Mouse (Mus musculus): ENCODE data around the gene Tmem252. TPM values are rescaled to one million over a fixed set of nuclear protein-coding genes. Genes with fewer than 3 reads are reported as not detected.

The Tmem252 gene
- polyA plus RNA-seq, 2 experiments = 0.03 to 0.11 TPM

GRCm38 (mm10) chr19:24688327-24688726 is 14.5 kb downstream of the Tmem252 start:
- no peaks in the 10 kb centered on the region for H3K4me1 ChIP-seq (replicated peaks; ENCODE audit: control insufficient read depth in 2 of 2, insufficient read depth in 2 of 2, low read length in 1 of 2)
- ATAC-seq (ENCODE audit: insufficient read depth) = no peak
- no peak overlapping the region for H3K4me3 ChIP-seq (ENCODE audit: insufficient read depth in 1 of 2, low read depth in 2 of 2, low read length in 2 of 2)
- 50% methylated on average over 6 of the region's 6 CpGs for WGBS (ENCODE audit: insufficient replicate concordance)
- H3K9ac ChIP-seq (replicated peaks) = no peak overlapping the region
- H3K4me2 ChIP-seq (ENCODE audit: low read depth) = no peak overlapping the region
- no peaks in the 10 kb centered on the region for H3K27me3 ChIP-seq (ENCODE audit: control insufficient read depth, insufficient read depth, low read length)
- no peak for DNase-seq (ENCODE audit: low read depth in 3 of 3, low spot score in 3 of 3)
- H3K36me3 ChIP-seq (replicated peaks; ENCODE audit: control insufficient read depth, insufficient read depth, low read depth) = no peaks in the 10 kb centered on the region
- H3K27ac ChIP-seq = no peak overlapping the region
- TF ChIP-seq EP300 (IDR thresholded peaks at IDR 0.05; ENCODE audit: low read depth) (no peak), CTCF (IDR thresholded peaks at IDR 0.05; ENCODE audit: low read depth) (no peak)
- H3K9me3 ChIP-seq (ENCODE audit: control insufficient read depth, low read length) = no peaks in the 10 kb centered on the region

GRCm38 (mm10) chr19:24689531-24689930 is 15.7 kb downstream of the Tmem252 start:
- Histone ChIP-seq H3K9ac (replicated peaks) (no peak overlapping the region), H3K36me3 (replicated peaks; ENCODE audit: control insufficient read depth, insufficient read depth, low read depth) (no peaks in the 10 kb centered on the region), H3K4me3 (ENCODE audit: insufficient read depth in 1 of 2, low read depth in 2 of 2, low read length in 2 of 2) (no peak overlapping the region), H3K4me1 (replicated peaks; ENCODE audit: control insufficient read depth in 2 of 2, insufficient read depth in 2 of 2, low read length in 1 of 2) (no peaks in the 10 kb centered on the region), H3K9me3 (ENCODE audit: control insufficient read depth, low read length) (no peaks in the 10 kb centered on the region), H3K27ac (no peak overlapping the region), H3K4me2 (ENCODE audit: low read depth) (no peak overlapping the region), H3K27me3 (ENCODE audit: control insufficient read depth, insufficient read depth, low read length) (no peaks in the 10 kb centered on the region)
- ATAC-seq (ENCODE audit: insufficient read depth) (no peak), DNase-seq (ENCODE audit: low read depth in 3 of 3, low spot score in 3 of 3) (no peak)
- WGBS (ENCODE audit: insufficient replicate concordance) = 81% methylated on average over 4 of the region's 4 CpGs
- TF ChIP-seq EP300 (IDR thresholded peaks at IDR 0.05; ENCODE audit: low read depth) (no peak), CTCF (IDR thresholded peaks at IDR 0.05; ENCODE audit: low read depth) (no peak)

GRCm38 (mm10) chr19:24692691-24693090 is 18.9 kb downstream of the Tmem252 start:
- no peaks in the 10 kb centered on the region for H3K4me1 ChIP-seq (replicated peaks; ENCODE audit: control insufficient read depth in 2 of 2, insufficient read depth in 2 of 2, low read length in 1 of 2)
- ATAC-seq (ENCODE audit: insufficient read depth) = no peak
- DNase-seq (ENCODE audit: low read depth in 3 of 3, low spot score in 3 of 3) = no peak
- H3K36me3 ChIP-seq (replicated peaks; ENCODE audit: control insufficient read depth, insufficient read depth, low read depth) = no peaks in the 10 kb centered on the region
- 56% methylated on average over 2 of the region's 2 CpGs for WGBS (ENCODE audit: insufficient replicate concordance)
- no peak overlapping the region for H3K4me3 ChIP-seq (ENCODE audit: insufficient read depth in 1 of 2, low read depth in 2 of 2, low read length in 2 of 2)
- H3K9ac ChIP-seq (replicated peaks) = no peak overlapping the region
- H3K4me2 ChIP-seq (ENCODE audit: low read depth) = no peak overlapping the region
- no peaks in the 10 kb centered on the region for H3K9me3 ChIP-seq (ENCODE audit: control insufficient read depth, low read length)
- TF ChIP-seq CTCF (IDR thresholded peaks at IDR 0.05; ENCODE audit: low read depth) (no peak), EP300 (IDR thresholded peaks at IDR 0.05; ENCODE audit: low read depth) (no peak)
- H3K27ac ChIP-seq = no peak overlapping the region
- H3K27me3 ChIP-seq (ENCODE audit: control insufficient read depth, insufficient read depth, low read length) = no peaks in the 10 kb centered on the region

GRCm38 (mm10) chr19:24697946-24698345 is 24.1 kb downstream of the Tmem252 start:
- H3K27me3 ChIP-seq (ENCODE audit: control insufficient read depth, insufficient read depth, low read length) = no peaks in the 10 kb centered on the region
- no peak overlapping the region for H3K9ac ChIP-seq (replicated peaks)
- WGBS (ENCODE audit: insufficient replicate concordance) = 57% methylated on average over 1 of the region's 1 CpGs
- H3K4me3 ChIP-seq (ENCODE audit: insufficient read depth in 1 of 2, low read depth in 2 of 2, low read length in 2 of 2) = no peak overlapping the region
- H3K36me3 ChIP-seq (replicated peaks; ENCODE audit: control insufficient read depth, insufficient read depth, low read depth) = no peaks in the 10 kb centered on the region
- TF ChIP-seq CTCF (IDR thresholded peaks at IDR 0.05; ENCODE audit: low read depth) (no peak), EP300 (IDR thresholded peaks at IDR 0.05; ENCODE audit: low read depth) (no peak)
- ATAC-seq (ENCODE audit: insufficient read depth) = no peak
- no peaks in the 10 kb centered on the region for H3K4me1 ChIP-seq (replicated peaks; ENCODE audit: control insufficient read depth in 2 of 2, insufficient read depth in 2 of 2, low read length in 1 of 2)
- no peak overlapping the region for H3K27ac ChIP-seq
- no peak overlapping the region for H3K4me2 ChIP-seq (ENCODE audit: low read depth)
- DNase-seq (ENCODE audit: low read depth in 3 of 3, low spot score in 3 of 3) = no peak
- H3K9me3 ChIP-seq (ENCODE audit: control insufficient read depth, low read length) = no peaks in the 10 kb centered on the region

- no peaks in the 10 kb centered on the region for H3K4me1 ChIP-seq (replicated peaks; ENCODE audit: control insufficient read depth in 2 of 2, insufficient read depth in 2 of 2, low read length in 1 of 2)
- no peak overlapping the region for H3K4me2 ChIP-seq (ENCODE audit: low read depth)
- H3K9ac ChIP-seq (replicated peaks) = no peak overlapping the region
- DNase-seq (ENCODE audit: low read depth in 3 of 3, low spot score in 3 of 3) = no peak
- no peaks in the 10 kb centered on the region for H3K36me3 ChIP-seq (replicated peaks; ENCODE audit: control insufficient read depth, insufficient read depth, low read depth)
- H3K27ac ChIP-seq = no peak overlapping the region
- TF ChIP-seq CTCF (IDR thresholded peaks at IDR 0.05; ENCODE audit: low read depth) = no peak
- no peak for TF ChIP-seq EP300 (IDR thresholded peaks at IDR 0.05; ENCODE audit: low read depth)
- no peaks in the 10 kb centered on the region for H3K27me3 ChIP-seq (ENCODE audit: control insufficient read depth, insufficient read depth, low read length)
- no peak overlapping the region for H3K4me3 ChIP-seq (ENCODE audit: insufficient read depth in 1 of 2, low read depth in 2 of 2, low read length in 2 of 2)
- ATAC-seq (ENCODE audit: insufficient read depth) = no peak
- WGBS (ENCODE audit: insufficient replicate concordance) = 42% methylated on average over 5 of the region's 5 CpGs
- H3K9me3 ChIP-seq (ENCODE audit: control insufficient read depth, low read length) = no peaks in the 10 kb centered on the region
Measured at GRCm38 (mm10) chr19:24698651-24699050, 24.8 kb downstream of the Tmem252 start.

Measured in liver, embryonic 14.5 days (tissue).